Mouse (Mus musculus) lung, postnatal 0 days (tissue): ENCODE results near the gene Alg14.

Experiments
- CTCF ChIP-seq: IDR thresholded peaks from 2 replicates; pipeline ENCODE4 v1.5.1; 2016; ENCODE audit warnings: antibody characterized with exemption, mild to moderate bottlenecking
- EP300 ChIP-seq: IDR thresholded peaks from 2 replicates; pipeline ENCODE4 v1.6.1; 2016; ENCODE audit warnings: antibody characterized with exemption, mild to moderate bottlenecking, control low read depth

- no peak for TF ChIP-seq CTCF
- no peak for TF ChIP-seq EP300
These were observed 66.7 kb downstream of the Alg14 start for GRCm38 (mm10) chr3:121358285-121358684.
